ENCODE assay signal across 11 mouse cellular contexts in the genomic region with DNA sequence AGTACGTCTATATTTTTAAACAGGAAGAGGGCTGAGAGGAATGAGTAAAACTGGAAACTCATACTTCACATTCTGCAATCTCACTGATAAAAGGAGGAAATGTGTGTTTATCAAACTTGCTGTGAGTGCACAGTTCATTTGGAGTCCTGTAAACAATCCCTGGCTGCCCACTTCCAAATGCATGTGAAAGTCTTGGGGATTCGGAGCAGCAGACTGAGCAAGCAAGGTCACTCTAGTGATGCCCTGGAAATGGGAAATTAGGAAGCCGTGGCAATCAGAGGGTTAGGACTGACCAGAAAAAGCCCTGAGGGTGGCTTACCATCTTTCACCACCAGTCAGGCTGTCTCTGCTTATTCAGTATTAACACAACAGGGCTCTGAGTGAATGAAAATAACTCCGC. TPM values are rescaled to one million over a fixed set of nuclear protein-coding genes. Genes with fewer than 3 reads are reported as not detected.
DNase-seq lines count a peak whose midpoint lies in the region; ATAC-seq lines count a peak whose summit lies in the region.
"Had no signal": no experiment of that assay in that cellular context is flagged by ENCODE, and none has a peak within 500 bp of the region (broad histone marks: within the 10 kb centered on the region; RNA-seq: fewer than 3 reads in every experiment).

No protein-coding gene starts in this region.

- WGBS in midbrain, embryonic 16.5 days, result 60% methylated on average over 4 of the region's 4 CpGs
- WGBS in midbrain, embryonic 15.5 days, result 55% methylated on average over 4 of the region's 4 CpGs

- ATAC-seq in midbrain, embryonic 16.5 days, result no peak; the same call in 1 of the 2 replicates
- ATAC-seq in midbrain, embryonic 15.5 days (replicated peaks), result no peak

- H3K36me3 ChIP-seq in midbrain, embryonic 16.5 days (ENCODE audit: control insufficient read depth, insufficient read depth, low read length), result no peaks in the 10 kb centered on the region
- no peaks in the 10 kb centered on the region for H3K36me3 ChIP-seq in midbrain, embryonic 15.5 days (replicated peaks)
- H3K36me3 ChIP-seq: embryonic facial prominence, embryonic 13.5 days; hindbrain, embryonic 15.5 days; limb, embryonic 15.5 days had no signal

- no peak overlapping the region for H3K4me2 ChIP-seq in midbrain, embryonic 16.5 days (ENCODE audit: low read length)
- no peak overlapping the region for H3K4me2 ChIP-seq in midbrain, embryonic 15.5 days
- H3K4me2 ChIP-seq: embryonic facial prominence, embryonic 13.5 days; hindbrain, embryonic 15.5 days; limb, embryonic 15.5 days had no signal

- no peak overlapping the region for H3K27ac ChIP-seq in midbrain, embryonic 16.5 days (ENCODE audit: low read length)
- no peak overlapping the region for H3K27ac ChIP-seq in midbrain, embryonic 15.5 days
- H3K27ac ChIP-seq: embryonic facial prominence, embryonic 13.5 days; hindbrain, embryonic 15.5 days; limb, embryonic 15.5 days had no signal

- H3K9me3 ChIP-seq in midbrain, embryonic 16.5 days (replicated peaks; ENCODE audit: control insufficient read depth, low read length, poor library complexity, severe bottlenecking), result no peaks in the 10 kb centered on the region
- H3K9me3 ChIP-seq in midbrain, embryonic 15.5 days, result no peaks in the 10 kb centered on the region
- H3K9me3 ChIP-seq: embryonic facial prominence, embryonic 13.5 days; hindbrain, embryonic 15.5 days; limb, embryonic 15.5 days had no signal

- 0 out of 2 replicates have a peak overlapping the region, but pooled peaks have one; percentile 14 for H3K9ac ChIP-seq in midbrain, embryonic 16.5 days (ENCODE audit: low read depth, low read length)
- no peak overlapping the region for H3K9ac ChIP-seq in midbrain, embryonic 15.5 days
- H3K9ac ChIP-seq: embryonic facial prominence, embryonic 13.5 days; hindbrain, embryonic 15.5 days; limb, embryonic 15.5 days had no signal

- peaks cover 2% of the 10 kb centered on the region; the same call in 1 of the 2 replicates for H3K4me1 ChIP-seq in midbrain, embryonic 16.5 days (ENCODE audit: control insufficient read depth, insufficient read depth, low read length)
- H3K4me1 ChIP-seq in midbrain, embryonic 15.5 days, result peaks cover 3% of the 10 kb centered on the region; the same call in 1 of the 2 replicates
- H3K4me1 ChIP-seq: limb, embryonic 15.5 days had no signal

- no peak overlapping the region for H3K4me3 ChIP-seq in midbrain, embryonic 16.5 days (ENCODE audit: low read depth, low read length)
- H3K4me3 ChIP-seq in midbrain, embryonic 15.5 days, result no peak overlapping the region
- H3K4me3 ChIP-seq: embryonic facial prominence, embryonic 13.5 days; hindbrain, embryonic 15.5 days; limb, embryonic 15.5 days had no signal

- no peaks in the 10 kb centered on the region for H3K27me3 ChIP-seq in midbrain, embryonic 16.5 days (ENCODE audit: control insufficient read depth, insufficient read depth, low read depth, low read length)
- H3K27me3 ChIP-seq in midbrain, embryonic 15.5 days (replicated peaks), result no peaks in the 10 kb centered on the region
- H3K27me3 ChIP-seq: embryonic facial prominence, embryonic 13.5 days; hindbrain, embryonic 15.5 days; limb, embryonic 15.5 days had no signal

- peak; percentile 8 for DNase-seq in adrenal gland, adult 8-10 months
- DNase-seq in adrenal gland, postnatal 25 days, result no peak
- DNase-seq in liver (peak; percentile 4), MN1 (ENCODE audit: low spot score) (no peak)
- peak; percentile 27 for DNase-seq in yolk sac, embryonic 10.5 days (ENCODE audit: low spot score)
- DNase-seq in gastrocnemius, adult 18-20 months (ENCODE audit: low spot score), result no peak

RNA-seq across cellular contexts. Expression of a gene that starts 30.1 kb away (rescaled TPM):
- total RNA-seq in adrenal gland, adult 8-10 months (2022), result 10 to 100 TPM; 18.2 to 29.0 (median 22.1) TPM
- total RNA-seq in adrenal gland, postnatal 25 days (2021), result 19.4 and 20.0 TPM in 2 replicates
- 14.2 and 16.9 TPM in 2 replicates for polyA plus RNA-seq in midbrain, embryonic 16.5 days (2015; fragmentation: Nextera tagmentation; extraction: Ambion mirVana)
- 14.0 and 15.1 TPM in 2 replicates for polyA plus RNA-seq in midbrain, embryonic 15.5 days (2015; fragmentation: Nextera tagmentation; extraction: Ambion mirVana)
- total RNA-seq in gastrocnemius, adult 18-20 months (2021), result 1 to 10 TPM; 4.2 to 5.1 TPM

Comparison
In these comparisons a context has a peak if more than half of its experiments do, and no peak if none do; other contexts are left out.
1. DNase-seq: peak in adrenal gland, adult 8-10 months (single experiment), liver (single experiment) and yolk sac, embryonic 10.5 days (single experiment); none in adrenal gland, postnatal 25 days (single experiment), gastrocnemius, adult 18-20 months (single experiment) and MN1 (single experiment).